Mouse (Mus musculus) thymus, postnatal 0 days (tissue): Measurements from ENCODE around the gene Aph1c. TPM values are rescaled to one million over a fixed set of nuclear protein-coding genes. Genes with fewer than 3 reads are reported as not detected.
A peak's percentile ranks its signal among the peaks of the same experiment; 100 is the strongest.
"Not testable (repeated sequence)": the region's sequence is repeated elsewhere in the genome, so short reads cannot be mapped to it uniquely, and the experiment has no call there.

Experiments used
- DNase-seq: peaks from one replicate; pipeline ENCODE4 v3.0.0-alpha.2; 2015; ENCODE audit warnings: low spot score
- polyA plus RNA-seq: library from polyadenylated mRNA; unstranded; fragments of >200 nt; fragmentation: Nextera tagmentation; extraction: Ambion mirVana; gene quantifications from 2 replicates; pipeline ENCODE4 v1.2.1, GENCODE M21; 2015

Aph1c gene
- 2.1 and 3.5 TPM in 2 replicates for polyA plus RNA-seq

DNA sequence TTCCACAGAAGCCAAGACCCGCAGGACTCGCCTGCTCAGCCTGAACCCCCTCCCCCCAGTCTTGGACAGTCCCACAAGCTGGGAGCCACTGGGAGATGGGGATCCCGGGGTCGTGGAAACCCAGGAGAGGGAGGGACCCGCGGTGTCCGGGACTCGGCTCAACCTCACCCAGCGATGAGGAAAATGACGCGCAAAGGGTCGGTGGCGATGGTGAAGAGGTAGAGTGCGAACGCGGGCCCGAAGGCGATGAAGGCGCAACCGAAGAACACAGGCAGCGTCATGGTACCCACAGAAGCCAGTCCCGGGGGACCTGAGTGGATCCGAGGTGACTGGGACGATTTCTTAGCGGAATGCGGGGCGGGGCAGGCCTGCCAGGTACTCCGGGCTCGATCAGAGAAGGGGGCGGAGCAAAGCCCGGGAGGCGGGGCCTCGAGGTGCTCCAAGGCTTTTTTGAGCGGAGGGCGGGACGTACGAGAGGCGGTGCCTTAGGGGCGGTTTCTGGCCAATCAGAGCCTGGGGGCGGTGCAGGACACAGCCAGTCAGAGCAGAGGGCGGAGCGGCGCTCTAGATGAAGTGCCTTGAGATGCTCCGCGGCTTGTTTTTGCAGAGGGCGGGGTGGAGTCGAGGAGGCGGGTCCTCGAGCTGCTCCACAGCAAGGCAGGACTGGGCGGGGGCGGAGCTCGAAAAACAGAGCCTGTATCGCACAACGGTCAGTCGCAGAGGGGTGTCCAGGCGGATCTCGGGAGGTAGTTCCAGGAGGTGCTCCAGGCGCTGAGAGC lies at the start of gene Aph1c:
Aph1c (minus strand) TSS at position 409 of the 779 bp plus-strand sequence.
- peak; percentile 99 for DNase-seq

DNA sequence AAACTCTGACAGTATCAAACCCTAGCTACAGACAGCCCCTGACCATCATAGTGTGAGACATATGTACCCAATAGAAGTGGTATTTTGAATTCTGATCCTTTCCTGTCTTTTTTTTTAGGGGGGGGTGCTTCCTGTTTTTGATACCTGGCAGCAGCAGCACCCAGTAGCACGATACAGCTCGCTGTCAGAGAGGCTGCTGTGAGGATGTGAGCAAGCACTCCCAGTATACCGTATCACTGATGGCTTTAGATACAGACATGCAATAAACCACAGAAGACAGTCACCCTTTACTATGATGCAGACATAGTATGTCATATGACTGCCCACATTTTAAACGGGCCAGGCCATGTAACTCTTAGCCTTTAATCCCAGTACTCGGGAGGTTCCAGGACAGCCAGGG lies 49.0 kb upstream of the Aph1c start:
- no peak for DNase-seq

DNA sequence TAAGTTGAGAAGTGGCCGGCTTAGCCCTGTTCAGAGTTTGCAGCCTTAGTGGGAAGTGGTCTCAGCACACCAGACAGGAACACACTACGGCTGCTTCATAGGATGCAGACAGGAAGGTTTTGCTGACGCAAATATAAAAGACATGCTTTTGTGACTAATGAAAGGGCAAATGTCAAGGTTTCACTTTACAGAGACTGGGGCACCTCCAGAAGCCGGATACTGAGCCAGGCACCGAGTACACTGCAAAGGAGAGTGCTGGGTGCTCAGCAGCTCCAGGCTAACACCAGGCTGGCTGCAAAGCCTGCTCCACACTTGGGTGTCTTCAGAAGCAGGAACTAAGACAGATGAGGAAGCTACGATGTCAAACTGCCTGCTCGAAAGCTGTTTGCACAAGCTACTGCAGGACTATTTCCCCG lies 47.9 kb upstream of the Aph1c start:
- DNase-seq, result peak; percentile 68

- DNase-seq, result no peak
Measured at GRCm38 (mm10) chr9:66881858-66882257, 47.3 kb upstream of the Aph1c start.

DNA sequence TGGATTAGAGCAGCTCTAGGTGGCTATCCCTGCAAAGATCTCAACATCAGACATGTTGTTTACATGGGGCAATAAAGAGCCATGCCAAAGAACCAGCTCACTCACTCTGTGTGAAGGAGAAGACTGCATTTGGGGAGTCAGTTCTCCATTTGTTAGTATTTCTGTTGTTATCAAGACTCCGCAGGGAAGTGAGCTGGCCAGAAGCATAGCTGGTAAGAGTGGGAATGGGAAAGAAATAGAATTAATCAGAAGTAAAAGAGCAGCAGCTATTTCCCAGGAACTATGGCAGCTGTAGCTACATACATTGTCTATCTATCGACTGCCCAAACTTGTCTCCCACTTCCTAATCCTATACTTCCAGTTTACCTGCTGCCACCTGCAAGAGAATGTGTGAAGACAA lies 46.2 kb upstream of the Aph1c start:
- DNase-seq, result no peak

DNA sequence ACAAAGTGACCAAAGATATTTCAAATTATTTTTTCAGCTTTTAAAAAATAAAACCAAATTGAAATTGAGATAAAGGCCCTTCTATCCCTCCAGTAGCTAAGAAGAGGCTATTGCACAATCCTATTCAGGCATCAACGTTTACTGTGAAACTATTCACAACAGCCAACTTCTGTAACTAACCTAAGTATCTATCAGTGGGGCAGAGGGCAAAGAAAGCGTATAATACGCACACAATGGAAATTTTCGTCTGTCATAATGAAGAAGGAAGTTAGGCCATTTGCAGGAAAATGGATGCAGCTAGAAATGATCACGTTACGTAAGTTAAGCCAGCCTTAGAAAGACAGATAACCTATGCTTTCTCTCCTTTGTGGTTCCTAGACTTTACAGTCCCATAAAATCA lies 45.0 kb upstream of the Aph1c start:
- no peak for DNase-seq

DNA sequence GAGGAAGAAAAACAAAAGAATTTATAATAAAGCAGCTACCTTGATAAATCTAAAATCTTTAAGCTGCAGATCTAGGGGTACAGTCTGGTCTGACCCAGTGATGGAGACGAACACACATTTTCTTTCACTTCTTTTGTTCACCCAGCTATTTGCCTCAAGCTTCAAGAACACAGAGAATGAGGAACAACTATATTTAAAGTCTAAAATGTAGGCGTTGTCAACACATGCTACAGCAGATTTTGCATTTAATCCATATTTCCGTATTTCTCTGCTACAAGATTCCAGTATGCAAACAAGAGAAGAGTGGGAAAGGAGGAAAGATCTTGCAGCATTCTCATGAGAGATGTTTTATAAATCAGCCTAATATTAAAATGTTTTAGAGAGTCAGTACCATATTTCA lies 44.4 kb upstream of the Aph1c start:
- DNase-seq, result no peak

- no peak for DNase-seq
Measured at GRCm38 (mm10) chr9:66876577-66876976, 42.1 kb upstream of the Aph1c start.

- no peak for DNase-seq
Measured at GRCm38 (mm10) chr9:66874297-66874696, 39.8 kb upstream of the Aph1c start.

GRCm38 (mm10) chr9:66873531-66873930 lies 39.0 kb upstream of the Aph1c start:
- peak; percentile 59 for DNase-seq

DNA sequence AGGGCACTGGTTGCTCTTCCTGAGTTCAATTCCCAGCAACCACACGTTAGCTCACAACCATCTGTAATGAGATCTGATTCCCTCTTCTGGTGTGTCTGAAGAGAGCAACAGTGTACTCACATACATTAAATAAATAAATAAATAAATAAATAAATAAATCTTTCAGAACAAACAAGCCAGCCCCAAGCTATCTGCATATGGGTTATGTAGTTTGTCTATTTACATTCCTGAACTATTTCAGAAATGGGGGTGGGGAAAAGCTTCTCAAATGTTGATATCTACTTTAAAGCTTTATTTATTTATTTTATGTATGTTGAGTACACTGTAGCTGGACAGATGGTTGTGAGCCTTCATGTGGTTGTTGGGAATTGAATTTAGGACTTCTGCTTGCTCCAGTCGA lies 38.5 kb upstream of the Aph1c start:
- DNase-seq, result not testable (repeated sequence)

GRCm38 (mm10) chr9:66872015-66872727 lies 37.6 kb upstream of the Aph1c start:
- DNase-seq, result no peak

DNA sequence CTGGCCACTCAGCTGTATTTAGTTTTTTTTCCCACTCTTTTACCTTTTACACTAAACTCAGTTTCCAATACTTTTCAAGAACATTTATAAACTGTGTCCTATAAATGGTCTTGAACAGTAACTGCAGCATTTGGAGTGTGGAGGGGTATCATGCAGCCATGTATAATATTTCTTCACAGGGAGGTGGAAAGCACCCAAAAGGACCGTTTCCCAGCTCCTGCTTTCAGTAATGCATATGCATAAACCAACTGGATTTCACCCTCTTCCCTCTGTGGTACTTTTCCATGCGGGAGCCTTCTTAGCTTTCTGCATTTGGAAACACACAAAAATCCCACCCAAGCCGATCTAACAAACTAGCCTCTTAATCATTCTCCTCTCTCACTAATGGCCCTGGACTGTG lies 30.2 kb upstream of the Aph1c start:
- DNase-seq, result no peak

DNA sequence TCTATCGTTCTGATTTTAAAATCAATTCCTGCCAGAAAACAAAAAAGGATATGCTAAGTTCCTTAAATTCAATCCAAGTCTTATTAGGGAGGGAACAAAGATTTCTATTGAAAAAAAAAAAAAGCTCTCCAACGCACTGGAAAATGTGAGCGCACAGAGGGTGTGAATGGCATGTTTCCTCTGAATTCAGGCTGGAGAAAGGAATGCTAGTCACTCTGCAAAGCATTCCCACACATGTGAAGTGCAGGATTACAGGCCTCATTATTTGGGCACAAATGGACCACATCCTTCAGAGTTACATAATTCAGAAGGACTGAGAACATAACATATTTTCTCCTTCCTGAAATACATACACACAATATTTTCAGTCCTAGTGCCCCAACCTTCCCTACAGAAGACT lies 28.9 kb upstream of the Aph1c start:
- DNase-seq, result no peak

- DNase-seq, result no peak
Measured at GRCm38 (mm10) chr9:66862202-66862601, 27.7 kb upstream of the Aph1c start.

GRCm38 (mm10) chr9:66861104-66861767 lies 26.7 kb upstream of the Aph1c start:
- DNase-seq, result no peak

- no peak for DNase-seq
Measured at GRCm38 (mm10) chr9:66859523-66859922, 25.0 kb upstream of the Aph1c start.

GRCm38 (mm10) chr9:66855865-66856264 lies 21.3 kb upstream of the Aph1c start:
- DNase-seq, result no peak

DNA sequence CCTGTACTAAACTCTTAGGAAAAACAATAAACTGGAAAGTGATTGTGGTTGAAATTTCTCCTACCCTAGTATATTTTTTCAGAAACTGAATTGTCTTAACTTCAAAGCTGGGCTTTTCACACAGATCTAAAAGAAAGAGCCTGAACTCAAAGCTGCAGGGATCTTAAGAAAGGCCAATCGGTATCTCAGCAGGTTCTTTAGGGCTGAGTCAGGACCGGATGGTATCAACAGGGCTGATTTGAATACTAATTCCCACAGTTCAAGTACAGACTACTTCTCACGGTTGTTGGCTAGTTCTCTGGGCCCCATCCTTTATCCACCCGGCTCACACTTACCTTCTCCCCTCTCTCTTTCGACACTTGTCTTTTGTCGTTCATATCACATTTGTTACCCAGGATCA lies 18.1 kb upstream of the Aph1c start:
- DNase-seq, result no peak

GRCm38 (mm10) chr9:66850966-66851365 lies 16.4 kb upstream of the Aph1c start:
- DNase-seq, result no peak

DNA sequence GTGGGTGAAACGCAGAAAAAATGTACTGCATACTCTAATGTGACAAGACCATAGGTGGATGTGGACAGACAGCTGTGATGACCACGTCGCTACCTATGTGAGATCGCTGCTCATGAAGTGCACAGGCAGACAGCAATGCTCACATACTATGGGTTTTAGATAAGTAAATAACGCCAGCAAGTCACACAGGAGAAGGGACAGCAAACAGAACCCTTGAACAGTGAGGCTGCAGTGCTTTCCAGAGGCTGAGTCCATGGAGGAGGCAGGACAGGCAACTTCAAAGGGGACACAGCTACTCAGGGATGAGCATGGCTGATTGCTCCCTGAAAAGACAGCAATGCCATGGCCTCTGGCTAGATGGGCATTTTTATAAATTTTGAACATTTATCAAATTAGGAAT lies 12.3 kb upstream of the Aph1c start:
- DNase-seq, result no peak

GRCm38 (mm10) chr9:66835097-66835480 lies 563 bp upstream of the Aph1c start:
- no peak for DNase-seq
